Mouse (Mus musculus): ENCODE measurements at regions not wholly inside any gene's neighbourhood (a gene's known extent, or its start where the extent isn't known, plus 50 kb on each side); places are given as distances from the start of the nearest gene placed in this dataset.

DNA sequence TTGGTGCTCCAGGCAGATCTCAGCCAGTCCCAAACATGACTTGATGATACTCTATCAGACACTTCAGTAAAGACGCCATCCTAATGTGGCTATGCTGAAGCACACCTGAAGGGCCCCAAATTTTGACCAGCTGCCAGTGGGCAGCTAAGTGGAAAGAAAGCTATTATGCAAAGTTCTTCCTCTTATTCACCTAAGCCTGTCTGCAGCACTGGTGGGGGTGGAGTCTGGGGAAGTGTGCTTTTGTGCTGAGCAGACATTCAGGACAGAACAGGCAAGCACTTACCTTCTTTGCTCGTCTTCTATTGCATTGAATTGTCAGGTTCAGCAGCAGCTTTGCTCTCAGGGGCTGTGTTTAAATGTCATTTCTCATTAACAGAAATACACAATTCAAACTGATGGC lies 200.7 kb downstream of the Pla2g4a start:
- DNase-seq (ENCODE audit: low read depth, low spot score): no peak

- no peak for DNase-seq (ENCODE audit: low read depth, low spot score)
Observed at GRCm38 (mm10) chr1:149758783-149759132, 202.3 kb downstream of the Pla2g4a start.

DNA sequence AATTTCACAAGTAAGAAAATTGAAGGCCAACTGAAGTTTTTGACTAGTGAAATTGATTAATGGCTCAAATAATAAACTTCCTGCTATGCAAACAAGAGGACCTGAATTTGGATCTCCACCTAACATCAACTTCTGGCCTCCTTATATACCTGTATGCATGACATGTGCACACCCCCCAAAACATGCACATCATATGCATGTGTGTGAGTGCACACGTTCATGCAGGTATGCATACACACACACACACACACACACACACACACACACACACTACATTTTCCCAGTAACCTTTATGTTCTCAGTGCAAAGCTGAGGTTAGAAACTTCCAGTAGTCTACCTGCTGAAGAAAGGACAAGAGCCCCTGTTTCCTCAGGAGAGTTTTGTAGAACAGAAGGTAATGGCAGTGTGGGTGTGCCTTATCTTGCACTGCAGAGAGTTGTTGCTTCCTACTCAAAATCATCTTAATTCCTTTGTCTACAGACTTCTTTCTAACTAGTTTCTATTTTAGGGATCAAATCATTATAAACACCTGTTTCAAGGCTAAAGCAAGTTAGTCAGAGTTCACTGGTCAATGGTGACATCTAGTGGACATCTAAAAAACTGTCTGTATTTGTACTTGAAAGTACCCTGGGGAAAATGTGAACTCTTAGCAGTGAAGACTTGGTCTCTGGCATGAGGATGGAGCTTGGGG lies 202.9 kb downstream of the Pla2g4a start:
- DNase-seq (ENCODE audit: low read depth, low spot score): peak; percentile 77

DNA sequence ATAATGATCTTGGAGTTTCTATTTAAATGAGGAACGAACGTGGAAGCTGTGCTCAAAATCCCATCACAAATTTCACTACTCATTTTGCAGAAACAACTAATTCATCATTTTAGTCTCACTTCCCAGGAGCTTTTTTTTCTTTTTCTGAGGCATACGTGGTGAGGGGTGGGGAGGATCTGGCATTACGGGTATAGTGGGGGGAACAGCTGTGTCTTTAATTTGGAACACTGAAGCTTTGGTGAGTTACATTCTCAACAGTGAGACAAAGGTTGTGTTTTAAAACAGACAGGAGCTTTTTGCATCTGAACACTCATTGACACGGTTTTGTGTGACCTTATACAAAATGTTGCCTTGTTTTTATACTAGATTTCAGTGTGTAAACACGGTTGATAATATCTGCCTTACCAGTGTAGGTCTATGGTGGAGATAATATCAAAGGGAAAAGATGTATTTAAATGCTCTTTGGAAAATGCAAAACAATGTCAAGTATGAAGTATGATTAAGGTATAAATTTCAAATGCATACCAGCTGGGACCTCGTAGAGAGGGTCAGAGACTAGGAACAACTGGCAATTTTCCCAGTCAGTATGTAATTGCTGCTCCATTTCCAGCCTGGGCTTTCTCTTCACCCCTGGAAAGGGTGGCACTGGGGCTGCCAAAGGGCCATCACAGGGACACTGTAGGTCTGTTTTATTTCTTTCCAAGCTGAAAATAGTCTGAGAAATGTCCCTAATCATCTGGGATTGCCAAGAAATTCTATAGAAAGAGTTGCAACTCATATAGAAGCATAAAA lies 207.6 kb downstream of the Pla2g4a start:
- DNase-seq (ENCODE audit: low read depth, low spot score): peak; percentile 6

DNA sequence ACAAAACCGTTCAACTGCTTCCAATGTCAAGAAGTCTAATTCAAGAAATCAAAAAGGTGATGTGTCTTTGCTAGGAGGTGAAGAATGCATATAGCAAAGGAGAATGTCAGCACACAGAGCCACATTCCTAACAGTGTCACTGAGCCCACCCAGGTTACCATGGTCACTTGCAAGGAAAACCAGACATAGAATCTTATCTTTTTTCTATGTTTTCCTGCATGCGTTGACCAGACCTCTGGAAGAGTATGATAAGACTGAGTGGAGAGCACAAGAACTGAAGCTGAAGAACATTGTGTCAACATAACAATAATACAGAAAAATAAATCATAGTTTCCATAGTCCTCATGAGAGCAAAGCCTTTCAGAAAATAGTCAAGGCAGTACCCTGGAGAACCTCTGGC lies 211.7 kb downstream of the Pla2g4a start:
- no peak for DNase-seq (ENCODE audit: low read depth, low spot score)

DNA sequence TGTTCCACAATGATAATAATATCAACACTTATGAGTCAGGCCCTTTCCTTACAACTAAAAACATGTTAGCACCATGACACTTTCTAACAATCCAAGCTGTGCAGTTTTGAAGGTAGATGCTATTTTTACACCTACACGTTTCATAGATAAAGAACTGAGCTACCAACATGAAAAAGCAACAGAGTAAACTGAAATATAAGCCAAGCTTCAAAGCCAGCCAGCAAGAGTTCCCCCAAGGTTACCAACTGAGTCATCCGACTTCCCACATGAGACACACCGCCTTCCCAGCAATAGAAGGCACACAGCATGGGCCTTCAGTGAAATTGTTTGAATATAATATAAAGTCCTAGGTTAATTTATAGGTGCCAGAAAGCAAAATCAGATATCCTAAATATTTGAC lies 222.1 kb downstream of the Pla2g4a start:
- DNase-seq (ENCODE audit: low read depth, low spot score): no peak

DNA sequence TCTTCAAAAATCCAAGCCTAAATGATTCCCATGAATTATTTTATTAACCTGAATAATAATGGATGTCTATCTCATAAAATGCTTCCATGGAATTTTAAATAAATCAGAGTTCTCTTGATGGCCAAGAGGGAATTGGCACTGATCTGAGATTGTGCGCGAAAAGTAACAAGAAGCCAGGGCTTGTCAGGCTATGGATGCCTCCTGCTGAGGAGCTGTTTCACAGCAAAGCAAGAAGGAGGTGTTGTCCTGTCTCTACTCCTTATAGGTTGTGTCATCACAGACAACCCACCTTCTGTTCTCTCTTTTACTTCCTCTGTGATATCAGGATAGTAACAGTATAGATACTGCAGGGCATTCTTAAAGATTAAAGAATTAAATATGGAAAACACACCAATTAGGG lies 226.8 kb downstream of the Pla2g4a start:
- no peak for DNase-seq (ENCODE audit: low read depth, low spot score)

DNA sequence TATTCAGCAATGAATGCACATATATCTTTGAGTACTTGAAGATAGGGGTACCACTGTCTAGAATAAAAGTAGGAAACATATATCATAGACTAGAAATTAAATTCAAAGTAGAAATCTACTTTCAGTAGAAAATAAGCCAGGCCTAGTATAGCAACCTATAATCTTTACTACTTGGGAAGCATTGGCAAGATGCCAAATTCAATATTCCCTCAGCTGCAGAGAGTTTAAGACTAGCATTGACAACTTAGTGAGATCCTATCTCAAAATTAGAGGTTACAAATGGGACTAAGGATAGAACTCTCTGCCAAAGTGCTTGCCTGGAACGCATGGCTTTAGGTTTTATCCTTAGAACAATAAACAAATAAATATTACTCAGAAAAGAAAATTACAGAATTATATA lies 245.9 kb downstream of the Pla2g4a start:
- DNase-seq (ENCODE audit: low read depth, low spot score): no peak

GRCm38 (mm10) chr1:149712330-149712729 lies 248.8 kb downstream of the Pla2g4a start:
- DNase-seq (ENCODE audit: low read depth, low spot score): no peak

DNA sequence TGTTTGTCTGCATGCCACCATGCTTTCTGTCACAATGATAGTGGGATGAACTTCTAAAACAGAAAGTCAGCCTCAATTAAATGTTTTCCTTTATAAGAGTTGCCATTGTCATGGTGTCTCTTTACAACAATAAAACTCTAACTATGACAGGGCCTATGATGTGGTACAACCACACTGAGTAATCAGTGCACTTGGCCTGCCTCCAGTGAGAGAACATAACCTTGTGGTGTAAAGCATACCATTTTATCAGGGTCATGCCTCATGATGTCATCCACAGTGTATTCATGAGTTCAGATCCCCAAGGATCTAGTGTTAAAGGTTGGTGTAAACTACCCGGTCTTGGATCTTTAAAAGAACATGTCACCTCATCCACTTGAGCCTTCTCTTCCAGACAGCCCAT lies 255.9 kb downstream of the Pla2g4a start:
- peak; percentile 10 for DNase-seq (ENCODE audit: low read depth, low spot score)

- no peak for DNase-seq (ENCODE audit: low read depth, low spot score)
Observed at GRCm38 (mm10) chr1:149699411-149699810, 261.7 kb downstream of the Pla2g4a start.

GRCm38 (mm10) chr1:149674166-149674565 lies 286.9 kb downstream of the Pla2g4a start:
- DNase-seq (ENCODE audit: low read depth, low spot score): no peak

GRCm38 (mm10) chr1:149672571-149672970 lies 288.5 kb downstream of the Pla2g4a start:
- DNase-seq (ENCODE audit: low read depth, low spot score): no peak

GRCm38 (mm10) chr1:149672117-149672516 lies 289.0 kb downstream of the Pla2g4a start:
- DNase-seq (ENCODE audit: low read depth, low spot score): no peak

DNA sequence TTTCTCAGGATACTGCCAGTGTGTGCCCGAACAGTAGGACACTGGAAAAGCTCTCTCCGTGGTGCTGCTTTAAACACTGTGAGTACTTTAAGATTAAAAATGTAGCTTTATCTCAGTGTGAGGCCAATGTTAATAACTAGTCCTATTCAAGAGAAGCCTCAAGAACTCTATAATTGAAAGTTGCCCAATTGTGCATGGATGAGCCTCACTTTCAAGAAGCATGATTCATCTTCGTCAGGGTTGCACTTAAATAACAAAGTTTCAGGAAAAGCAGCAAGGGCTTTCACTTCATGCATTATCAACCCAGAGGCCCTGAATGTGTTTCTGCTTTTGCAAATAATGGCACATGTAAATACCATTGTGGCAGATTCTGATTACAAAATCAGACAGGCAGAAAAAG lies 290.0 kb downstream of the Pla2g4a start:
- DNase-seq (ENCODE audit: low read depth, low spot score): no peak

Data from 3T3-L1 (cell line).